ENCODE assay signal across 1 mouse cellular context in the genomic region with DNA sequence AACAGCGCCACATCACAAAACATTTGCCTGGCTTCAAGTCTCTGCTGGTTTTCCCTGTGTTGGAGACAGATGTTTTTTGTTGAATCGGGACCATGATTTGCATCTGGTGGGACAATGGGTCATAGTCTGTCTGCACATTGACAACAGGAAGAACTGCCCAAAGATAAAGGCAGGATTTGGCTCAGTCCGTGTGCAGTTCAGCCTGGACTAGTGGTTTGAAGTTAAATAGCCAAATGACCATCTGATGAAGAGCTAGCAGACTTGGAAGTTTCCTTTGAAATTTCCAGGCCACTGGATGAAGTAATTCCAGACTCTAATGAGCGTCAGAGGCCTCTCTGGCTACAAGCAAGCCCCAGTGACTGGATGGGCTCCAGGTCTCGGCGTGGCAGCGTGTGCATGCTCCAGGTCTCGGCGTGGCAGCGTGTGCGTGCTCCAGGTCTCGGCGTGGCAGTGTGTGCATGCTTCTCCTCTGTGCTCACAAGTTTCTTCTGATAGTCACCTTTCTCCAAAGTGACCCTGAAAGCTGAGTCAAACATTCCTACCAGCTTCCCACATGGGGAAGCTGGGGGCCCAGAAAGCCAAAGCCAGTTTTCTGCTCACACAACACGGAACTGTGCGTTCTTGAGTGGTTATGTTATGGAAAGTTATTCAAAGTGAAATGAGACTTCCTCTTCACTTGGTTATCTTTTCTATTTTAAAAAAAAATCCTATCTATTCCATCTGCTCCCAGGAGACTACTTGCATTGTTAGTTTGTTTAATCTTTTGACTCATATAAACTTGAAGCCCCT.
TF ChIP-seq lines count a peak whose summit lies in the region.

No protein-coding gene starts in this region.

TF ChIP-seq in CH12.LX, 34 proteins besides CTCF, POLR2A, EP300 and RAD21 (continued from another document):
- no peak for TF ChIP-seq MAZ (IDR thresholded peaks at IDR 0.05; ENCODE audit: low read depth, low read length)
- TF ChIP-seq CHD2 (IDR thresholded peaks at IDR 0.05; ENCODE audit: low read length), result no peak
- peak; percentile 16; the same call in 1 of the 2 replicates for TF ChIP-seq ZNF384 (IDR thresholded peaks at IDR 0.05; ENCODE audit: low read depth, low read length)
- no peak for TF ChIP-seq KAT2A (IDR thresholded peaks at IDR 0.05; ENCODE audit: insufficient replicate concordance, low read length)
- no peak for TF ChIP-seq NRF1 (IDR thresholded peaks at IDR 0.05; ENCODE audit: low read depth, low read length)
- TF ChIP-seq ELF1 (IDR thresholded peaks at IDR 0.05; ENCODE audit: low read depth, low read length), result peak; percentile 48; the same call in 1 of the 2 replicates
- TF ChIP-seq JUN (IDR thresholded peaks at IDR 0.05; ENCODE audit: insufficient read depth, low read depth, low read length), result peak; percentile 18; the same call in 1 of the 2 replicates
- peak; percentile 40; the same call in 1 of the 2 replicates for TF ChIP-seq SIN3A (IDR thresholded peaks at IDR 0.05; ENCODE audit: low read length)
- peak; percentile 66 for TF ChIP-seq JUND (conservative IDR thresholded peaks at IDR 0.05; ENCODE audit: low read depth, low read length)
- TF ChIP-seq HCFC1 (IDR thresholded peaks at IDR 0.05; ENCODE audit: low read depth, low read length), result no peak
- TF ChIP-seq TCF12 (IDR thresholded peaks at IDR 0.05; ENCODE audit: low read depth, low read length), result no peak; the same call in 1 of the 2 replicates
- no peak for TF ChIP-seq MYC (IDR thresholded peaks at IDR 0.05; ENCODE audit: low read depth, low read length)
- TF ChIP-seq UBTF (IDR thresholded peaks at IDR 0.05; ENCODE audit: low read depth, low read length), result no peak
